Mouse (Mus musculus): Measurements from ENCODE around the gene Klrk1. TPM values are rescaled to one million over a fixed set of nuclear protein-coding genes. Genes with fewer than 3 reads are reported as not detected.

The Klrk1 gene
- 2.8 and 4.9 TPM in 2 replicates for polyA plus RNA-seq (2012; ENCODE audit: low replicate concordance)

GRCm38 (mm10) chr6:129623735-129624134, at the start of gene Klrk1:
Gene Klrk1, minus strand, starts transcription at chr6:129623864.

GRCm38 (mm10) chr6:129660589-129660988, 36.9 kb upstream of the Klrk1 start, which contains the start of gene Klrc2:
Gene Klrc2, minus strand, starts transcription at chr6:129660689.

GRCm38 (mm10) chr6:129643237-129643636, 19.6 kb upstream of the Klrk1 start, which contains the start of gene Klrc3:
Gene Klrc3, minus strand, starts transcription at chr6:129643337.

GRCm38 (mm10) chr6:129591508-129591907, 32.2 kb downstream of the Klrk1 start, which contains the start of gene Klrd1:
Gene Klrd1, plus strand, starts transcription at chr6:129591782.

GRCm38 (mm10) chr6:129577605-129578004, 46.1 kb downstream of the Klrk1 start, which contains the start of gene Klre1:
Gene Klre1, plus strand, starts transcription at chr6:129577905.

Other genes starting within 250 kb of the Klrk1 start
- not detected in 2 replicates for gene Clec12b, start 238.0 kb downstream of the Klrk1 start, polyA plus RNA-seq (2012; ENCODE audit: low replicate concordance)
- gene Clec1b, start 226.6 kb downstream of the Klrk1 start, polyA plus RNA-seq (2012; ENCODE audit: low replicate concordance): 0.21 TPM in 1 of 2 replicates, not detected in the other
- 0.98 and 1.6 TPM in 2 replicates for gene Clec9a, start 215.0 kb downstream of the Klrk1 start, polyA plus RNA-seq (2012; ENCODE audit: low replicate concordance)
- 0.07 TPM in 1 of 2 replicates, not detected in the other for gene Clec1a, start 171.9 kb downstream of the Klrk1 start, polyA plus RNA-seq (2012; ENCODE audit: low replicate concordance)
- gene Olr1, start 116.7 kb downstream of the Klrk1 start, polyA plus RNA-seq (2012; ENCODE audit: low replicate concordance): 0.15 and 0.17 TPM in 2 replicates
- gene Tmem52b, start 111.3 kb downstream of the Klrk1 start, polyA plus RNA-seq (2012; ENCODE audit: low replicate concordance): not detected in 2 replicates
- 12.9 and 13.7 TPM in 2 replicates for gene Gabarapl1, start 90.7 kb downstream of the Klrk1 start, polyA plus RNA-seq (2012; ENCODE audit: low replicate concordance)
- gene Klre1, start 46.0 kb downstream of the Klrk1 start, polyA plus RNA-seq (2012; ENCODE audit: low replicate concordance): 0.93 and 1.4 TPM in 2 replicates
- 1.9 and 3.4 TPM in 2 replicates for gene Klrd1, start 32.1 kb downstream of the Klrk1 start, polyA plus RNA-seq (2012; ENCODE audit: low replicate concordance)
- 0.36 TPM in 1 of 2 replicates, not detected in the other for gene Klrc3, start 19.5 kb upstream of the Klrk1 start, polyA plus RNA-seq (2012; ENCODE audit: low replicate concordance)
- gene Klrc2, start 36.8 kb upstream of the Klrk1 start, polyA plus RNA-seq (2012; ENCODE audit: low replicate concordance): 0.08 and 0.15 TPM in 2 replicates
- 3.2 and 5.7 TPM in 2 replicates for gene Klrc1, start 55.1 kb upstream of the Klrk1 start, polyA plus RNA-seq (2012; ENCODE audit: low replicate concordance)
- 0.28 and 1.3 TPM in 2 replicates for gene Klri1, start 93.3 kb upstream of the Klrk1 start, polyA plus RNA-seq (2012; ENCODE audit: low replicate concordance)
- 0.23 and 0.52 TPM in 2 replicates for gene Klri2, start 116.6 kb upstream of the Klrk1 start, polyA plus RNA-seq (2012; ENCODE audit: low replicate concordance)
- gene Gm156, start 160.4 kb upstream of the Klrk1 start, polyA plus RNA-seq (2012; ENCODE audit: low replicate concordance): not detected in 2 replicates
- gene Gm17631, start 238.8 kb upstream of the Klrk1 start, polyA plus RNA-seq (2012; ENCODE audit: low replicate concordance): not detected in 2 replicates